Mouse (Mus musculus) layer of hippocampus, adult 8-10 months (tissue): ENCODE measurements around the gene 4930453N24Rik. TPM values are rescaled to one million over a fixed set of nuclear protein-coding genes. Genes with fewer than 3 reads are reported as not detected.

Experiments used
- DNase-seq, 2 experiments: peaks; one replicate each; pipeline ENCODE4 v3.0.0; 2022; ENCODE audit warnings: low spot score in 2 of 2
- total RNA-seq, 4 experiments: library from RNA; stranded (reverse); gene quantifications; 2 replicates each; pipeline ENCODE4 v1.2.4; 2022

Gene 4930453N24Rik
- total RNA-seq, 4 experiments from 2014 or later: 16.3 to 29.9 (median 22.3) TPM

- peak in 1 of 2 experiments; percentile 42 for DNase-seq
Observed at GRCm38 (mm10) chr16:64723273-64724057, 47.5 kb downstream of the 4930453N24Rik start.

GRCm38 (mm10) chr16:64721542-64721941 is 49.4 kb downstream of the 4930453N24Rik start:
- no peak for DNase-seq

GRCm38 (mm10) chr16:64719096-64719495 is 51.9 kb downstream of the 4930453N24Rik start:
- DNase-seq: no peak

- no peak for DNase-seq
Observed at GRCm38 (mm10) chr16:64717814-64718213, 53.1 kb downstream of the 4930453N24Rik start.

- peak; percentile 46 to 79 for DNase-seq
Observed at GRCm38 (mm10) chr16:64711816-64712215, 59.1 kb downstream of the 4930453N24Rik start.

Other genes with a start within 250 kb of the 4930453N24Rik start
- gene Csnka2ip, start 168.8 kb downstream of the 4930453N24Rik start, total RNA-seq: 1 to 10 TPM; 1.8 to 2.3 (median 2.0) TPM
- 10 to 100 TPM; 15.6 to 18.9 (median 17.0) TPM for gene Zfp654, start 80.5 kb upstream of the 4930453N24Rik start, total RNA-seq
- gene Cggbp1, start 80.8 kb upstream of the 4930453N24Rik start, total RNA-seq: 10 to 100 TPM; 54.9 to 72.2 (median 59.0) TPM